Mouse (Mus musculus) E14TG2a.4 (cell line): ENCODE data around the gene Gpx4.

Experiments used
- H3K27me3 ChIP-seq: 2 replicates; pipeline ENCODE4 v1.6.1; 2014; ENCODE audit warnings: low read length, control low read depth; ENCODE audit not compliant: insufficient read depth
- H3K36me3 ChIP-seq: 2 replicates; pipeline ENCODE4 v1.6.1; 2014; ENCODE audit warnings: low read length, control low read depth; ENCODE audit not compliant: insufficient read depth
- H3K4me1 ChIP-seq: replicated peaks from 2 replicates; pipeline ENCODE4 v1.6.1; 2014; ENCODE audit warnings: low read depth, low read length, control low read depth
- H3K4me3 ChIP-seq: replicated peaks from 2 replicates; pipeline ENCODE4 v1.5.1; 2014; ENCODE audit warnings: mild to moderate bottlenecking, low read length
- H3K9me3 ChIP-seq: 2 replicates; pipeline ENCODE4 v1.6.1; 2014; ENCODE audit warnings: low read length, control low read depth
- CTCF ChIP-seq: conservative IDR thresholded peaks from 2 replicates; pipeline ENCODE4 v1.5.1; 2014; ENCODE audit warnings: low read length
- NANOG ChIP-seq: IDR thresholded peaks from 2 replicates; pipeline ENCODE4 v1.6.1; 2014; ENCODE audit warnings: borderline replicate concordance, low read length, mixed read lengths
- POU5F1 ChIP-seq: IDR thresholded peaks from 2 replicates; pipeline ENCODE4 v1.6.1; 2014; ENCODE audit warnings: low read length, borderline replicate concordance

Gene Gpx4

GRCm38 (mm10) chr10:80097275-80097674 is 50.3 kb downstream of the Gpx4 start:
- TF ChIP-seq CTCF, result no peak
- no peak for TF ChIP-seq POU5F1
- no peak for TF ChIP-seq NANOG
- peaks cover 95% of the 10 kb centered on the region for H3K4me1 ChIP-seq
- no peaks in the 10 kb centered on the region for H3K27me3 ChIP-seq
- H3K4me3 ChIP-seq, result peak overlapping the region; percentile 35; the same call in 1 of the 2 replicates
- peaks cover 53% of the 10 kb centered on the region for H3K36me3 ChIP-seq
- no peaks in the 10 kb centered on the region for H3K9me3 ChIP-seq

DNA sequence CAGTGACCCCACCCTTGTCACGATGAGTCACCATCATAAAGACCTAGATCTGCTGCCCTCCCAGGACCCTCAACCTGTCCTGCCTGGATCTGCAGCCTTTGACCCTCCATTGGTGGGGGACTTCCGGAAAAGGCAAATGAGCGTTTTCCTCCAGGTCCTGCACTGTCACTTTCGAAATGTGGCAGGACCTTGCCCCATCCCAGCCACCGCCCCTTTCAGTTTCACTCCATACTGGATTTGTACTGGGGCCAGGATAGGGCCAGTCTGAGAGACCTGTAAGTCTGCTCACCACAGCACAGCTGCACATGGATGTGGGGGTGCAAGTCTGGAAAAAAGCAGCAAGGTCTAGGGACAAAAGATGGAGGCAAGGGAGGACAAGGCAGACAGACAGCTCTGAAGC is 51.7 kb downstream of the Gpx4 start:
- Histone ChIP-seq H3K4me3 (no peak overlapping the region), H3K9me3 (no peaks in the 10 kb centered on the region), H3K27me3 (no peaks in the 10 kb centered on the region), H3K36me3 (peaks cover 41% of the 10 kb centered on the region), H3K4me1 (peaks cover 90% of the 10 kb centered on the region)
- no peak for TF ChIP-seq NANOG
- TF ChIP-seq POU5F1, result no peak
- TF ChIP-seq CTCF, result no peak

DNA sequence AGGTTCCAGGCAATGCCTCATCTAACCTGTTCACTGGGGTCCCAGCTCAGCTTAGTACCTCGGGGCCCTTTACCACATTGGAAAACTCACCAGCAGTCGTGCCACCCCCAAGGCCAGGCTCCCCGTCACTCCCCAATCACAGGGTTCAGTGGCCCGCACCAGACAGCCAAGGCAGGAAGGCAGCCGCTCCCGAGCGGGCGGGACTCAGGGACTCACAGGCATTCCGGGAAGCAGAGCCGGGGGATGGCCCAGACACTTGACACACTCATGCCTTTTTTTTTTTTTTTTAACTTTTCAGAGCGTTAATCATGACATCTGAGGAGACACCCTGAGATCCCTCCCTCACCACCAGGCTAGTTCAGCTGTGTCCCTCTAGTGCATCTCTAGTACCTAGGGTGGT is 54.0 kb downstream of the Gpx4 start:
- H3K4me1 ChIP-seq, result peaks cover 85% of the 10 kb centered on the region
- no peaks in the 10 kb centered on the region for H3K27me3 ChIP-seq
- H3K4me3 ChIP-seq, result peak overlapping the region; percentile 89
- TF ChIP-seq POU5F1 (no peak), NANOG (no peak), CTCF (no peak)
- no peaks in the 10 kb centered on the region for H3K9me3 ChIP-seq
- peaks cover 27% of the 10 kb centered on the region for H3K36me3 ChIP-seq

- peaks cover 78% of the 10 kb centered on the region for H3K4me1 ChIP-seq
- H3K27me3 ChIP-seq, result no peaks in the 10 kb centered on the region
- H3K4me3 ChIP-seq, result peak overlapping the region; percentile 89
- H3K36me3 ChIP-seq, result peaks cover 17% of the 10 kb centered on the region
- H3K9me3 ChIP-seq, result no peaks in the 10 kb centered on the region
- TF ChIP-seq NANOG, result no peak
- TF ChIP-seq CTCF, result no peak
- TF ChIP-seq POU5F1, result no peak
Measured at GRCm38 (mm10) chr10:80102216-80102915, 55.4 kb downstream of the Gpx4 start.

GRCm38 (mm10) chr10:80103032-80103431 is 56.1 kb downstream of the Gpx4 start:
- no peaks in the 10 kb centered on the region for H3K27me3 ChIP-seq
- peaks cover 76% of the 10 kb centered on the region for H3K4me1 ChIP-seq
- no peak for TF ChIP-seq POU5F1
- TF ChIP-seq CTCF, result no peak
- TF ChIP-seq NANOG, result no peak
- peaks cover 17% of the 10 kb centered on the region for H3K36me3 ChIP-seq
- H3K9me3 ChIP-seq, result no peaks in the 10 kb centered on the region
- H3K4me3 ChIP-seq, result peak overlapping the region; percentile 89

DNA sequence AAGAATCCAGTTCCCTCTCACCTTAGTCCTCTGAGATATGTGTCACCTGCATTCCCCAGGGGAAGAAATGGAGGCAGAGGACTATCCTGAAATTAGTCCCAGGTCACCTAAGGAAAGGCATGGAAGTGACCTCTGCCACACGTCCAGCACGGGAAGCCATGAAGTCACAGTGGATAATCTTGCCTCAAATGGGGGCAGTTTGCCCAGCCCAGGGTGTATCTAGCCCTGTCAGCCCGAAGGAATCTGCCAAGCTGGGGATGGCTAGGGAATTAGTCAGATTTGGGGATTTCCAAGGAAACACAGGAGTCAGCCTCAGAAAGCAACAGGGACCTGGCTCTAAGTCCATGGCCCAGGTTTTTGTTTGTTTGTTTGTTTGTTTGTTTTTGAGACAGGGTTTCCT is 57.2 kb downstream of the Gpx4 start:
- no peak overlapping the region for H3K4me3 ChIP-seq
- peaks cover 65% of the 10 kb centered on the region for H3K4me1 ChIP-seq
- H3K36me3 ChIP-seq, result peaks cover 15% of the 10 kb centered on the region
- TF ChIP-seq POU5F1 (no peak), NANOG (no peak), CTCF (no peak)
- H3K9me3 ChIP-seq, result no peaks in the 10 kb centered on the region
- no peaks in the 10 kb centered on the region for H3K27me3 ChIP-seq

- H3K4me1 ChIP-seq, result peaks cover 60% of the 10 kb centered on the region
- TF ChIP-seq POU5F1, result no peak
- TF ChIP-seq NANOG, result no peak
Measured at GRCm38 (mm10) chr10:80105460-80105859, 58.5 kb downstream of the Gpx4 start, which contains the start of gene Sbno2. Gene Sbno2 (minus strand): TSS chr10:80105571.

DNA sequence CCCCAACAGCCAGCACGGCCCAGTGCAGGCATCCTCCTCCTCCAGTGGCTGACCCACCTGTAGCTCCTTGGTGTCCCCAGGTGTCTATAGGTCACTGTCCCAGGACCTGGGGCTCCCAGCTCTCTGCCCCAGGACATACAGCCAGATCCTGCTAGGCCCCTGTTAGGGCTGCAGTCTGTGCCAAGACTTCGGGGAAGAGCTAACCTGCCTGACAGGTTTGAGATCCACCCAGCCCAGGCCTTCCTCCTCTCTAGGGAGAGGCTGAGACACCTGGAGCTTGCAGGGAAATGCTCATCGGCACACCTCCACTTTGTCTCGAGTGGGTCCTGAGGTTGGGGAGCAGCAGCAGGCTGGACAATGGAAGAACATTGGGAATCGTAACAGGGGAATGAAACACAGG is 59.0 kb downstream of the Gpx4 start:
- peak overlapping the region; percentile 69 for H3K4me3 ChIP-seq
- H3K4me1 ChIP-seq, result peaks cover 58% of the 10 kb centered on the region
- H3K36me3 ChIP-seq, result no peaks in the 10 kb centered on the region

More at GRCm38 (mm10) chr10:80105460-80105859, 58.5 kb downstream of the Gpx4 start, which contains the start of gene Sbno2:
- no peaks in the 10 kb centered on the region for H3K9me3 ChIP-seq
- peaks cover 2% of the 10 kb centered on the region for H3K36me3 ChIP-seq
- no peaks in the 10 kb centered on the region for H3K27me3 ChIP-seq
- peak within 1 kb of the TSS; percentile 69 for H3K4me3 ChIP-seq

More for the DNA sequence above, 59.0 kb downstream of the Gpx4 start:
- no peaks in the 10 kb centered on the region for H3K27me3 ChIP-seq
- H3K9me3 ChIP-seq, result no peaks in the 10 kb centered on the region
- TF ChIP-seq CTCF (no peak), POU5F1 (no peak), NANOG (no peak)
